Mouse (Mus musculus) liver, adult 2 months (tissue): Measurements from ENCODE around the gene Spata6.

Source experiments
- CTCF ChIP-seq: fragments of 200-500 bp; IDR thresholded peaks from 2 replicates; pipeline ENCODE4 v1.5.1; 2011; ENCODE audit warnings: low read depth, low read length, control low read depth
- POLR2A ChIP-seq: fragments of 200-500 bp; IDR thresholded peaks from 2 replicates; pipeline ENCODE4 v1.6.1; 2011; ENCODE audit warnings: low read length, control low read depth; ENCODE audit not compliant: insufficient read depth; ENCODE audit errors: extremely low read depth

DNA sequence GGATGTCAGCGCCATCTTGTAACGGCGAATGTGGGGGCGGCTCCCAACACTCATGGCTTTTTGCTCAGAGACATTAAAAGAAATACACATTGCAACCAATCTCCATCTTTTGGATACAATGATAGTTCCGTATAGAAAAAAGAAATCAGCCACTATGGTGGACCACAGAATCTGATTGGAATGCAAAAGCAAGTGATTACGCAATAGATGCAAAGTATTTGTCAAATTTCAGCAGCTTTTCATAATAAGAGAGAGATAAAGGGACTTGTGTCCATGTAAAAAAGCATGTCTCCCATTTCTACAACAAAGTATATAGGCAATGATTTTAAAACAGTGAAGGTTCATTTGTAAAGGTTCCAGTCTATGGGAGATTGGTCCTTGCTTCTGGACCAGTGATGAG is 119.1 kb downstream of the Spata6 start:
- TF ChIP-seq POLR2A (no peak), CTCF (no peak)
